Mouse (Mus musculus) bone marrow, adult 2 months (tissue): ENCODE results near the gene Rnf144a.

Source experiments
- CTCF ChIP-seq: fragments of 200-500 bp; IDR thresholded peaks from 2 replicates; pipeline ENCODE4 v1.5.1; 2011; ENCODE audit warnings: low read length, control low read depth; ENCODE audit not compliant: control insufficient read depth, insufficient read depth
- POLR2A ChIP-seq: fragments of 200-500 bp; IDR thresholded peaks from 2 replicates; pipeline ENCODE4 v1.6.1; 2011; ENCODE audit warnings: low read depth, mild to moderate bottlenecking, control low read depth, low read length, borderline replicate concordance; ENCODE audit not compliant: control insufficient read depth

DNA sequence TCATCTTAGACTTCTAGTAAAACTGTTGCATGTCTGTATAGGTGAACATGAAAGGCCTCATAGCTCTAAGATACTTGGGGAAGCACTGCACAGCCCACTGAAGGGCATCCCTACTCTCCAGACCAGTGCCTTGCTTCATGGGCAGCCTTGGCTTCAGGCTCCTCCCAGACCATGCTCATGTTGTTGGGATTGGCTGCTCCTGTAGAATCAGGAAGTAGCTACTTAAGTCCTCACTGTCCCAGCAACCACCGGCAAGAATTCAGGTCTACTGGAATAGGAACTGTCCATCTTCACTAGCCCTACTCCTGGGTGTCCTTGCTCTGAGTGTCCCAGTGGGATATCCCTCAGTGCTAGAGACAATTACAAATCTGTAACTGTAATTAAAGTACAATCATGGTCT lies 126.7 kb downstream of the Rnf144a start:
- TF ChIP-seq POLR2A (no peak), CTCF (no peak)
